In the genomic region with DNA sequence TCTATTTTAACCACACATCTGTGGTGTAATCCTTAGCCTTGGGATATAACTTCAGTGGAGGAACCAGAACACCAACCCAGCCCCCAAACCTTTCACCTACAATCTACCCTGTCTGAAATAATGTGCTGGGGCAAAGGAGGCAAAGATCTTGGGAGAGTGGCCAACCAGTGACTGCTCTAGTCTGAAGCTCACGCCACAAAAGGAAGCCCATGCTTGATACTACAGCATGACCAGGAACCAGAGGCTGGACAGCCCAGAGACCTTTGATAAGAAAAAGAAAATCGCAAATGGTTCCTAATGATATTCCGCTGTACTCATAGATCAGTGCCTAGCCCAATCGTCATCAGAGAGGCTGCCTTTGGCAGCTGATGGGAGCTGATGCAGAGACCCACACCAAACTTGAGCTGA, we compare ENCODE assay signal across 9 mouse cellular contexts. TPM values are rescaled to one million over a fixed set of nuclear protein-coding genes. Genes with fewer than 3 reads are reported as not detected.
A peak's percentile ranks its signal among the peaks of the same experiment; 100 is the strongest.
DNase-seq lines count a peak whose midpoint lies in the region; ATAC-seq and TF ChIP-seq lines count a peak whose summit lies in the region.
"Had no signal": no experiment of that assay in that cellular context is flagged by ENCODE, and none has a peak within 500 bp of the region (broad histone marks: within the 10 kb centered on the region; RNA-seq: fewer than 3 reads in every experiment).

No protein-coding gene starts in this region.

- no peak for DNase-seq in hindbrain, embryonic 10.5 days (ENCODE audit: low spot score)
- DNase-seq in hindbrain, embryonic 11.5 days (ENCODE audit: low spot score), result no peak
- DNase-seq in lung, postnatal 0 days (ENCODE audit: low spot score), result peak; percentile 42
- DNase-seq in thymus, postnatal 4 days, result no peak
- no peak for DNase-seq in layer of hippocampus, postnatal 10 days (ENCODE audit: low spot score in 2 of 2)
- DNase-seq in MN1 (ENCODE audit: low spot score), result no peak

- no peak for ATAC-seq in hindbrain, embryonic 11.5 days (ENCODE audit: low FRiP score)
- peak; percentile 58 for ATAC-seq in erythroblast, adult 5-6 weeks (replicated peaks; ENCODE audit: low FRiP score, poor library complexity, severe bottlenecking)
- ATAC-seq in intestine, embryonic 16.5 days, result no peak
- no peak for ATAC-seq in lung, postnatal 0 days
- ATAC-seq: Patski had no signal

- TF ChIP-seq CTCF in lung, postnatal 0 days (IDR thresholded peaks at IDR 0.05), result no peak

- H3K4me3 ChIP-seq in hindbrain, embryonic 10.5 days, result 0 out of 2 replicates have a peak overlapping the region, but pooled peaks have one; percentile 11
- no peak overlapping the region for H3K4me3 ChIP-seq in hindbrain, embryonic 11.5 days (ENCODE audit: low read depth, low read length)
- H3K4me3 ChIP-seq in intestine, embryonic 16.5 days (ENCODE audit: low read length), result peak overlapping the region; percentile 72
- H3K4me3 ChIP-seq in lung, postnatal 0 days (ENCODE audit: low read depth, low read length), result no peak overlapping the region; the same call in 1 of the 2 replicates

- H3K4me1 ChIP-seq in hindbrain, embryonic 10.5 days (replicated peaks), result peaks cover 14% of the 10 kb centered on the region
- no peaks in the 10 kb centered on the region for H3K4me1 ChIP-seq in hindbrain, embryonic 11.5 days (replicated peaks; ENCODE audit: control insufficient read depth, insufficient read depth, low read length)
- H3K4me1 ChIP-seq in intestine, embryonic 16.5 days (ENCODE audit: control insufficient read depth, insufficient read depth, low read length), result peaks cover 12% of the 10 kb centered on the region
- peaks cover 6% of the 10 kb centered on the region; the same call in 1 of the 2 replicates for H3K4me1 ChIP-seq in lung, postnatal 0 days (ENCODE audit: insufficient read depth, low read depth, low read length)

- H3K9ac ChIP-seq in hindbrain, embryonic 11.5 days (ENCODE audit: low read depth, low read length), result no peak overlapping the region
- peak overlapping the region; percentile 86 for H3K9ac ChIP-seq in intestine, embryonic 16.5 days (ENCODE audit: low read depth, low read length)
- H3K9ac ChIP-seq in lung, postnatal 0 days (replicated peaks; ENCODE audit: low read depth), result no peak overlapping the region

- no peaks in the 10 kb centered on the region for H3K9me3 ChIP-seq in hindbrain, embryonic 10.5 days
- H3K9me3 ChIP-seq in hindbrain, embryonic 11.5 days (ENCODE audit: control insufficient read depth, low read length), result no peaks in the 10 kb centered on the region
- no peaks in the 10 kb centered on the region for H3K9me3 ChIP-seq in intestine, embryonic 16.5 days (ENCODE audit: control insufficient read depth, low read length)
- no peaks in the 10 kb centered on the region for H3K9me3 ChIP-seq in lung, postnatal 0 days (ENCODE audit: low read length)

- TF ChIP-seq EP300 in lung, postnatal 0 days (IDR thresholded peaks at IDR 0.05), result no peak

- no peaks in the 10 kb centered on the region for H3K27me3 ChIP-seq in hindbrain, embryonic 10.5 days (ENCODE audit: insufficient read depth, poor library complexity, severe bottlenecking)
- no peaks in the 10 kb centered on the region for H3K27me3 ChIP-seq in hindbrain, embryonic 11.5 days (ENCODE audit: control insufficient read depth, insufficient read depth, low read length)
- H3K27me3 ChIP-seq in intestine, embryonic 16.5 days (replicated peaks; ENCODE audit: control insufficient read depth, insufficient read depth, low read length), result no peaks in the 10 kb centered on the region
- no peaks in the 10 kb centered on the region for H3K27me3 ChIP-seq in lung, postnatal 0 days (replicated peaks; ENCODE audit: insufficient read depth, low read length)
- H3K27me3 ChIP-seq: Patski had no signal

- H3K36me3 ChIP-seq in hindbrain, embryonic 10.5 days, result no peaks in the 10 kb centered on the region
- H3K36me3 ChIP-seq in hindbrain, embryonic 11.5 days (ENCODE audit: control insufficient read depth, insufficient read depth, low read length), result no peaks in the 10 kb centered on the region
- no peaks in the 10 kb centered on the region for H3K36me3 ChIP-seq in intestine, embryonic 16.5 days (ENCODE audit: control insufficient read depth, insufficient read depth, low read length)
- H3K36me3 ChIP-seq in lung, postnatal 0 days (ENCODE audit: insufficient read depth, low read length), result no peaks in the 10 kb centered on the region

- WGBS in hindbrain, embryonic 10.5 days, result 88% methylated on average over 4 of the region's 4 CpGs
- WGBS in hindbrain, embryonic 11.5 days, result 84% methylated on average over 4 of the region's 4 CpGs
- WGBS in intestine, embryonic 16.5 days, result 82% methylated on average over 4 of the region's 4 CpGs
- 78% methylated on average over 4 of the region's 4 CpGs for WGBS in lung, postnatal 0 days

- peak overlapping the region; percentile 94; the same call in 1 of the 2 replicates for H3K27ac ChIP-seq in hindbrain, embryonic 10.5 days
- no peak overlapping the region for H3K27ac ChIP-seq in hindbrain, embryonic 11.5 days (ENCODE audit: low read depth, low read length)
- H3K27ac ChIP-seq in intestine, embryonic 16.5 days (ENCODE audit: low read length), result peak overlapping the region; percentile 71; the same call in 1 of the 2 replicates
- H3K27ac ChIP-seq in lung, postnatal 0 days (ENCODE audit: low read length), result peak overlapping the region; percentile 93

- H3K4me2 ChIP-seq in hindbrain, embryonic 11.5 days (replicated peaks; ENCODE audit: low read depth, low read length), result no peak overlapping the region
- peak overlapping the region; percentile 65; the same call in 1 of the 2 replicates for H3K4me2 ChIP-seq in intestine, embryonic 16.5 days (ENCODE audit: low read depth, low read length)
- peak overlapping the region; percentile 69; the same call in 1 of the 2 replicates for H3K4me2 ChIP-seq in lung, postnatal 0 days (replicated peaks; ENCODE audit: low read depth, low read length)

RNA-seq across cellular contexts. Expression of a gene that starts 9.4 kb away (rescaled TPM):
- 15.6 and 16.3 TPM in 2 replicates for polyA plus RNA-seq in hindbrain, embryonic 10.5 days (2016; fragmentation: Nextera tagmentation; extraction: Ambion mirVana)
- polyA plus RNA-seq in hindbrain, embryonic 11.5 days (2014; fragmentation: Nextera tagmentation; extraction: Ambion mirVana), result 17.7 and 22.6 TPM in 2 replicates
- total RNA-seq in erythroblast, adult 5-6 weeks (2015; ENCODE audit: low replicate concordance), result 162 and 177 TPM in 2 replicates
- 292 and 295 TPM in 2 replicates for total RNA-seq in erythroblast, adult 5-6 weeks (2017; ENCODE audit: low replicate concordance)
- 27.6 and 32.1 TPM in 2 replicates for polyA plus RNA-seq in intestine, embryonic 16.5 days (2015; fragmentation: Nextera tagmentation; extraction: Ambion mirVana)
- polyA plus RNA-seq in lung, postnatal 0 days (2015; fragmentation: Nextera tagmentation; extraction: Ambion mirVana), result 46.3 and 52.1 TPM in 2 replicates
- total RNA-seq in layer of hippocampus, postnatal 10 days (2021), result 10 to 100 TPM; 70.6 to 73.8 TPM

Comparison
In these comparisons a context has a peak if more than half of its experiments do, and no peak if none do; other contexts are left out.
1. H3K4me3 ChIP-seq: peak in hindbrain, embryonic 10.5 days (single experiment) and intestine, embryonic 16.5 days (single experiment); none in hindbrain, embryonic 11.5 days (single experiment) and lung, postnatal 0 days (single experiment).